Mouse (Mus musculus) regulatory T cell (primary cell): ENCODE measurements around the gene Stambpl1.

Experiments
- in situ Hi-C: fragments of 300-600 bp; cut with MboI, MseI; formaldehyde crosslinking; loops from one replicate; pipeline ENCODE4 v1.15.1; 2025; ENCODE audit warnings: high pct_unique_total_duplicates

Gene Stambpl1

GRCm38 (mm10) chr19:34278078-34278477, 86.0 kb downstream of the Stambpl1 start:
- in situ Hi-C loops: no loop called here

- in situ Hi-C loops: no loop called here
These were observed 91.6 kb downstream of the Stambpl1 start for GRCm38 (mm10) chr19:34283614-34284013.

GRCm38 (mm10) chr19:34284383-34284782, 92.4 kb downstream of the Stambpl1 start:
- in situ Hi-C loops: no loop called here

- in situ Hi-C loops: no loop called here
These were observed 92.8 kb downstream of the Stambpl1 start for GRCm38 (mm10) chr19:34284826-34285225.

- in situ Hi-C loops: no loop called here
These were observed 95.2 kb downstream of the Stambpl1 start for GRCm38 (mm10) chr19:34287221-34287620.

- in situ Hi-C loops: no loop called here
These were observed 95.8 kb downstream of the Stambpl1 start for GRCm38 (mm10) chr19:34287656-34288415.

- in situ Hi-C loops: no loop called here
These were observed 96.7 kb downstream of the Stambpl1 start for GRCm38 (mm10) chr19:34288696-34289095.
